Mouse (Mus musculus) embryonic facial prominence, embryonic 15.5 days (tissue): Measurements from ENCODE around the gene Kcne1. TPM values are rescaled to one million over a fixed set of nuclear protein-coding genes. Genes with fewer than 3 reads are reported as not detected.

ENCODE experiments used
- ATAC-seq: fragments of 200-750 bp; cut with Nextera tagmentation; 2 replicates; pipeline ENCODE4 v1.8.0; 2017; ENCODE audit warnings: low read depth, moderate TSS enrichment; ENCODE audit not compliant: insufficient number of reproducible peaks, low FRiP score, low TSS enrichment
- H3K27ac ChIP-seq: fragments of 300-500 bp; sonication (generic); replicated peaks from 2 replicates; pipeline ENCODE4 v1.5.1; 2015; ENCODE audit warnings: mild to moderate bottlenecking, inconsistent platforms
- H3K27me3 ChIP-seq: fragments of 300-500 bp; sonication (generic); 2 replicates; pipeline ENCODE4 v1.6.1; 2015; ENCODE audit warnings: inconsistent platforms
- H3K36me3 ChIP-seq: fragments of 300-500 bp; sonication (generic); 2 replicates; pipeline ENCODE4 v1.6.1; 2015; ENCODE audit warnings: mild to moderate bottlenecking, inconsistent platforms
- H3K4me1 ChIP-seq: fragments of 300-500 bp; sonication (generic); 2 replicates; pipeline ENCODE4 v1.6.1; 2015; ENCODE audit warnings: inconsistent platforms
- H3K4me2 ChIP-seq: fragments of 300-500 bp; sonication (generic); replicated peaks from 2 replicates; pipeline ENCODE4 v1.6.1; 2015; ENCODE audit warnings: mild to moderate bottlenecking, inconsistent platforms
- H3K4me3 ChIP-seq: fragments of 300-500 bp; sonication (generic); replicated peaks from 2 replicates; pipeline ENCODE4 v1.5.1; 2015; ENCODE audit warnings: mild to moderate bottlenecking, inconsistent platforms
- H3K9ac ChIP-seq: fragments of 300-500 bp; sonication (generic); 2 replicates; pipeline ENCODE4 v1.6.1; 2015; ENCODE audit warnings: inconsistent platforms
- H3K9me3 ChIP-seq: fragments of 300-500 bp; sonication (generic); replicated peaks from 2 replicates; pipeline ENCODE4 v1.6.1; 2016; ENCODE audit warnings: inconsistent platforms
- WGBS: fragments of 180-500 bp; shearing (Covaris S2); methylation state at CpG from one replicate; pipeline ENCODE4 v1.1.7; 2015; 5-methylcytosine and 5-hydroxymethylcytosine counted together
- polyA plus RNA-seq: library from polyadenylated mRNA; unstranded; fragments of >200 nt; fragmentation: Nextera tagmentation; extraction: Ambion mirVana; gene quantifications from 2 replicates; pipeline ENCODE4 v1.2.1, GENCODE M21; 2015

The Kcne1 gene
- 0.11 and 0.67 TPM in 2 replicates for polyA plus RNA-seq

DNA sequence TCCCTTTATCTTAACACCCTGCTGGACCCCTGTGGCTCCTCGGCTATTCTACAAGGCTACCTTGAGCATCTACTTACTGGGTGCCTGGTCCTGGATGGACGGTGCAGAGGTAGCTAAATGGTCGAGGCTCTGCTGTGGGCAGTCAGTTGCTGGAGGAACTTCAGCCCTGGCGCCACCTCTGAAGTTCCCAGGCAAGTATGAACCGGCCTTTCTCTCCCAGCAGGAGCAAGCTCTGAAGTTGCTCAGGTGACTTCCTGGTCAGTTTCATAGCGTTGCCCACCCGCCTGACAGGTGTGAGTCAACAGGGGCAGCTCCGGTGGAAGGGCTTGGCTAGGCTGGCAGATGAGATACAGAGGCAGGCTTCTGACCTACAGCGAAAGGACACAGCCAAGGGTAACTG is at the start of gene Kcne1:
Gene Kcne1, minus strand, starts transcription at position 240 of the 400 bp plus-strand sequence.
- Histone ChIP-seq H3K4me2 (no peak within 1 kb of the TSS), H3K4me3 (no peak within 1 kb of the TSS), H3K27me3 (peaks cover 14% of the 10 kb centered on the region; the same call in 1 of the 2 replicates), H3K9ac (no peak within 1 kb of the TSS), H3K27ac (no peak within 1 kb of the TSS), H3K9me3 (no peaks in the 10 kb centered on the region), H3K4me1 (peaks cover 18% of the 10 kb centered on the region), H3K36me3 (no peaks in the 10 kb centered on the region)
- 57% methylated on average over 9 of the region's 9 CpGs for WGBS
- no peak for ATAC-seq

- Histone ChIP-seq H3K9me3 (no peaks in the 10 kb centered on the region), H3K9ac (no peak overlapping the region), H3K4me1 (peaks cover 29% of the 10 kb centered on the region), H3K4me3 (no peak overlapping the region), H3K4me2 (no peak overlapping the region), H3K36me3 (no peaks in the 10 kb centered on the region), H3K27ac (no peak overlapping the region), H3K27me3 (no peaks in the 10 kb centered on the region)
- ATAC-seq = no peak
- WGBS = 32% methylated on average over 2 of the region's 2 CpGs
Measured at GRCm38 (mm10) chr16:92407883-92408282, 48.6 kb upstream of the Kcne1 start.

DNA sequence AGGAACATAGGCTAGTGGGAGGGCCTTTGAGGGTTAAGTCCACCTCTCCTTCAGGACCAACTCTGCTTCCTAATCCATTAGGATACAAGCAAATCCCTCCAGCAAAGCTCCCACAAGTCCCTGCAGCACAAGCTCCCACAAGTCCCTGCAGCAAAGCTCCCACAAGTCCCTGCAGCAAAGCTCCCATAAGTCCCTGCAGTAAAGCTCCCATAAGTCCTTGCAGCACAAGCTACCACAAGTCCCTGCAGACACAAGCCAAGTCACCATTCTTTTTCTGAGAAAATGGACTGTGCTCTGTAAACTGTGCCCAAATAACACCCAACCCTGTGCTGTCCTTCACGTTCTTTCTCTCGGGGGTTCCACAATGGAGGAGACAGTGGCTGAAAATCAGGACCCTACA is 44.9 kb upstream of the Kcne1 start:
- no peak for ATAC-seq

GRCm38 (mm10) chr16:92403069-92403468 is 43.8 kb upstream of the Kcne1 start:
- H3K9ac ChIP-seq = no peak overlapping the region
- ATAC-seq = no peak
- H3K4me1 ChIP-seq = peaks cover 54% of the 10 kb centered on the region
- H3K36me3 ChIP-seq = no peaks in the 10 kb centered on the region
- no peak overlapping the region for H3K4me2 ChIP-seq
- peak overlapping the region; percentile 51; the same call in 1 of the 2 replicates for H3K27ac ChIP-seq
- 65% methylated on average over 10 of the region's 10 CpGs for WGBS
- H3K4me3 ChIP-seq = no peak overlapping the region
- no peaks in the 10 kb centered on the region for H3K9me3 ChIP-seq
- H3K27me3 ChIP-seq = no peaks in the 10 kb centered on the region

More for the DNA sequence above, 44.9 kb upstream of the Kcne1 start:
- Histone ChIP-seq H3K36me3 (no peaks in the 10 kb centered on the region), H3K9ac (no peak overlapping the region), H3K9me3 (no peaks in the 10 kb centered on the region), H3K27ac (no peak overlapping the region), H3K27me3 (no peaks in the 10 kb centered on the region), H3K4me2 (no peak overlapping the region), H3K4me3 (no peak overlapping the region), H3K4me1 (peaks cover 43% of the 10 kb centered on the region)
- 96% methylated on average over 2 of the region's 2 CpGs for WGBS

- H3K27me3 ChIP-seq = no peaks in the 10 kb centered on the region
- H3K4me3 ChIP-seq = no peak overlapping the region
- 24% methylated on average over 8 of the region's 8 CpGs for WGBS
- no peaks in the 10 kb centered on the region for H3K36me3 ChIP-seq
- H3K4me1 ChIP-seq = peaks cover 57% of the 10 kb centered on the region
- peak overlapping the region; percentile 51 for H3K27ac ChIP-seq
- no peak for ATAC-seq
- H3K9ac ChIP-seq = no peak overlapping the region
- H3K4me2 ChIP-seq = no peak overlapping the region
- H3K9me3 ChIP-seq = no peaks in the 10 kb centered on the region
Measured at GRCm38 (mm10) chr16:92402216-92402615, 42.9 kb upstream of the Kcne1 start.

DNA sequence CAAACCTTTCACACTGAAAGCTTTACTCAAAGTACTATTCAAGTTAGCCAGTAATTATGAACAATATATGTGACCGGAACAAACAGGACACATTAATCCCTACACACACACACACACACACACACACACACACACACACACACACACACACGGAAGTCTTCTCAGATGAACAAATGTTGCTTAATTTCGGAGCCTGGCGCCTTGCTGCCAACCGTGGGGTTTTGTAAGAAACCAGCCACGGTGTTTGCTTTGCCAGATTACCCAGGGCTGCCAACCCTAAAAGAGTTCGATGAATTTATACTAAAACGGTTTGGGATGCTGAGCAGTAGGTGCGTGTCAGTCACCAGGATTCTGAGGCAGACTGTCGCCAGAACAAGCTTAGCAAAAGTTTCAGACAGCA is 41.9 kb upstream of the Kcne1 start:
- no peak overlapping the region for H3K4me2 ChIP-seq
- H3K4me3 ChIP-seq = no peak overlapping the region
- no peaks in the 10 kb centered on the region for H3K27me3 ChIP-seq
- peaks cover 57% of the 10 kb centered on the region for H3K4me1 ChIP-seq
- WGBS = 46% methylated on average over 10 of the region's 10 CpGs
- H3K36me3 ChIP-seq = peaks cover 5% of the 10 kb centered on the region
- H3K9ac ChIP-seq = no peak overlapping the region
- ATAC-seq = no peak
- H3K27ac ChIP-seq = no peak overlapping the region
- H3K9me3 ChIP-seq = no peaks in the 10 kb centered on the region

- peak overlapping the region; percentile 77 for H3K27ac ChIP-seq
- WGBS = under 1% methylated on average over 37 of the region's 37 CpGs
- peaks cover 18% of the 10 kb centered on the region for H3K36me3 ChIP-seq
- H3K4me1 ChIP-seq = peaks cover 57% of the 10 kb centered on the region
- H3K4me2 ChIP-seq = peak overlapping the region; percentile 72
- H3K27me3 ChIP-seq = no peaks in the 10 kb centered on the region
- ATAC-seq = peak; percentile 82
- H3K9me3 ChIP-seq = no peaks in the 10 kb centered on the region
- H3K4me3 ChIP-seq = peak overlapping the region; percentile 33
- H3K9ac ChIP-seq = peak overlapping the region; percentile 0
Measured at GRCm38 (mm10) chr16:92399490-92400458, 40.5 kb upstream of the Kcne1 start.

GRCm38 (mm10) chr16:92398574-92399118 is 39.4 kb upstream of the Kcne1 start:
- Histone ChIP-seq H3K9ac (no peak overlapping the region), H3K9me3 (no peaks in the 10 kb centered on the region), H3K27ac (no peak overlapping the region; the same call in 1 of the 2 replicates), H3K36me3 (peaks cover 25% of the 10 kb centered on the region), H3K27me3 (no peaks in the 10 kb centered on the region), H3K4me2 (peak overlapping the region; percentile 72), H3K4me1 (peaks cover 57% of the 10 kb centered on the region), H3K4me3 (peak overlapping the region; percentile 33)
- WGBS = 56% methylated on average over 6 of the region's 6 CpGs
- ATAC-seq = no peak

DNA sequence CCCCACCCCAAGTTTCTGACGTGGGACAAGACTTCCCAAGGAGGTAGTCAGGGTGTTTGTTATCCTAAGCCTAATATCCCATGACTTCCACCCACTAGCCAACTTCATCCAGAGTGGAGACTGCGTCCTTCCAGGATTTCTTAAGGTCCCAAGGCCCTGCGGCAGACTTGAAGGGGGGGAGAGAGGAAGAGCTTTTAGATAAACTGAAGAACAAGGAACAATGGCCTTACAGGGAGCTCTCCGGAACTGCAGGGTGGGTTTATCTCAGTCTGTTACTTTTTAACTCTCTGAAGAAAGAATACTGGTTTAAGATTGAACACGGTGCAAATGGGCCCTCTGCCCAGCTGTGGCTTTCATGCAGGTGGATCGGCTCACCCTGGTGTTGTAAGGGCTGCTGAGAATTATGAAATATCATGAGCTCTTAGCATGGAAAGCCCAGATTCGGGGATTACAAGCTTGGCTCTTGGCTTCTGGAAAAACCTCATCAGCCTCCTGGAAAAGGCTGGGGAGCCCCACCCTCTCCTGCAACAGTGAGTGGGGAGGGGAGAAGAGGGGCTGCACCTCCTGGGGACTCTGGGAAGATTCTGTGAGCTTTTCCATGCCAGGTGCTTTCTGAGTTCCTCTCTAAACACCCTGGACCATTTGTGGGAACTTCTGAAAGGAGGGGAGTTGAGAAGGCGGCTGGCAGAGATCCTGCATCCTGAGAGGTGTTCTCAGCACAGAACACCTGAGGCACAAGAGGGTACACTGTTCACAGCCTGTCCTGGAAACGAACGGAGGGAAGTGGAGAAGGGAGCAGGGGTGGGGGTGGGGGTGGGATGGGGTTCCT is 38.7 kb upstream of the Kcne1 start:
- Histone ChIP-seq H3K4me1 (peaks cover 51% of the 10 kb centered on the region), H3K27ac (no peak overlapping the region; the same call in 1 of the 2 replicates)
- 43% methylated on average over 10 of the region's 10 CpGs for WGBS

DNA sequence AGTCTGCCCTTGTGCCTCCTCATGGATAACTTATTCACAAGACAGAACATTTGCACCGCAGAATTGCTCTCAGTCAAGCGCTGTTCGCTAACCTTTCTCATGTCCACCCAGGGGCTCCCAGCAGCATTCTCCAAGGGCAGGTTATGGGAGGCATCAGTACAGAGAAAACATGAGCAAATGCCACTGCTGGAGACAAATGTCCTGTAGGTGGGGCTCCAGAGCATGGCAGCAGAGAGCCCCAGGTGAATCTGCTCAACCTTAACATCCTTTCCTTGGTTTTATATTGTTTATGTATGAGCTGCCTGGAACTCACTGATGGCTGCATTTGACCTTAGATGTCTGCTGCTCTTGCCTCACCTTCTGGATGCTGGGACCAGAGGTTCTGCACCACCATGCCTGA is 34.5 kb upstream of the Kcne1 start:
- Histone ChIP-seq H3K9ac (no peak overlapping the region), H3K4me3 (no peak overlapping the region), H3K4me2 (no peak overlapping the region), H3K9me3 (no peaks in the 10 kb centered on the region), H3K27me3 (no peaks in the 10 kb centered on the region), H3K27ac (no peak overlapping the region), H3K4me1 (peaks cover 10% of the 10 kb centered on the region), H3K36me3 (peaks cover 54% of the 10 kb centered on the region)
- no peak for ATAC-seq
- 95% methylated on average over 3 of the region's 3 CpGs for WGBS

More for the DNA sequence above, 38.7 kb upstream of the Kcne1 start:
- Histone ChIP-seq H3K4me2 (peak overlapping the region; percentile 72), H3K4me3 (no peak overlapping the region), H3K9me3 (no peaks in the 10 kb centered on the region), H3K9ac (no peak overlapping the region), H3K36me3 (peaks cover 31% of the 10 kb centered on the region), H3K27me3 (no peaks in the 10 kb centered on the region)
- no peak for ATAC-seq

DNA sequence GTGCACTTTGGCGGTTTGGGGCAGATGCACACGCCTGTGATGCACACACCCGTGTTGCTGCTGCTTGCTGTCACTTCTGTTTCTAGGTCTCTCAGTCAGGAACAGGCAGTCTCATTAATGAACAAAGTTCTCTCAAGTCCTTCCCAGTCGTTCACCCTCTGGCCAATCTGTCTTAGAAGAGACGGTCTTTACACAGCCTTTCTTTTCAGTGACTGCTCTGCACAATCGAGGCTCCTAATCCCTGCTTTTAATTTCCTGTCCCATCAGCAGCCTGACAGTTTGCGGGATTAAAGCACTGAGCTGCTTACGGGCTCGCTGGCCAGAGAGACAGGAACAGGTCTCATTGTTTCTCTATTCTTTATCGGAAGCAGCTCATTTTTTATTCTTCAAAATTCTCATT is 28.4 kb upstream of the Kcne1 start:
- Histone ChIP-seq H3K4me3 (no peak overlapping the region), H3K9me3 (no peaks in the 10 kb centered on the region), H3K4me1 (no peaks in the 10 kb centered on the region), H3K27ac (no peak overlapping the region), H3K9ac (no peak overlapping the region), H3K36me3 (peaks cover 20% of the 10 kb centered on the region), H3K27me3 (no peaks in the 10 kb centered on the region), H3K4me2 (no peak overlapping the region)
- ATAC-seq = no peak
- WGBS = 40% methylated on average over 10 of the region's 10 CpGs
